Mouse (Mus musculus) liver, embryonic 14.5 days (tissue): ENCODE results near the gene Acta2. TPM values are rescaled to one million over a fixed set of nuclear protein-coding genes. Genes with fewer than 3 reads are reported as not detected.

Experiments
- ATAC-seq: fragments of 200-750 bp; cut with Nextera tagmentation; 2 replicates; pipeline ENCODE4 v1.8.0; 2017; ENCODE audit warnings: moderate number of reproducible peaks, mild to moderate bottlenecking, moderate library complexity; ENCODE audit not compliant: insufficient read depth
- DNase-seq, 3 experiments: peaks; one replicate each; pipeline ENCODE4 v3.0.0-alpha.2; 2012 to 2013; ENCODE audit warnings: low read depth in 3 of 3, low spot score in 3 of 3
- H3K27ac ChIP-seq: fragments of 300-500 bp; sonication (generic); 2 replicates; pipeline ENCODE4 v1.5.1; 2014; ENCODE audit warnings: moderate library complexity, mild to moderate bottlenecking, control low read depth, inconsistent platforms
- H3K27me3 ChIP-seq: fragments of 300-500 bp; sonication (generic); 2 replicates; pipeline ENCODE4 v1.6.1; 2014; ENCODE audit warnings: mild to moderate bottlenecking, low read length, moderate library complexity; ENCODE audit not compliant: control insufficient read depth, insufficient read depth
- H3K36me3 ChIP-seq: fragments of 300-500 bp; sonication (generic); replicated peaks from 2 replicates; pipeline ENCODE4 v1.6.1; 2014; ENCODE audit warnings: low read depth; ENCODE audit not compliant: control insufficient read depth, insufficient read depth
- H3K4me1 ChIP-seq, 2 experiments: fragments of 200-500 bp in 1 of 2; fragments of 300-500 bp in 1 of 2; sonication (generic) in 1 of 2; replicated peaks; 2 replicates each; pipeline ENCODE4 v1.6.1; 2012 to 2014; ENCODE audit warnings: antibody characterized with exemption in 1 of 2, inconsistent platforms in 1 of 2, low read length in 1 of 2; ENCODE audit not compliant: control insufficient read depth in 2 of 2, insufficient read depth in 2 of 2
- H3K4me2 ChIP-seq: fragments of 300-500 bp; sonication (generic); 2 replicates; pipeline ENCODE4 v1.6.1; 2014; ENCODE audit warnings: low read depth, mild to moderate bottlenecking, control low read depth, moderate library complexity
- H3K4me3 ChIP-seq, 2 experiments: fragments of 200-500 bp in 1 of 2; fragments of 300-500 bp in 1 of 2; sonication (generic) in 1 of 2; 2 replicates each; pipeline ENCODE4 v1.5.1; 2012 to 2014; ENCODE audit warnings: low read depth in 2 of 2, low read length in 2 of 2, mild to moderate bottlenecking in 2 of 2, control low read depth in 1 of 2, inconsistent platforms in 1 of 2, moderate library complexity in 1 of 2; ENCODE audit not compliant: insufficient read depth in 1 of 2
- H3K9ac ChIP-seq: fragments of 300-500 bp; sonication (generic); replicated peaks from 2 replicates; pipeline ENCODE4 v1.6.1; 2014; ENCODE audit warnings: mild to moderate bottlenecking, control low read depth, moderate library complexity
- H3K9me3 ChIP-seq: fragments of 300-500 bp; sonication (generic); 2 replicates; pipeline ENCODE4 v1.6.1; 2016; ENCODE audit warnings: low read length, mixed read lengths; ENCODE audit not compliant: control insufficient read depth
- CTCF ChIP-seq: IDR thresholded peaks from 2 replicates; pipeline ENCODE4 v1.5.1; 2016; ENCODE audit warnings: antibody characterized with exemption, low read depth, control low read depth
- EP300 ChIP-seq: IDR thresholded peaks from 2 replicates; pipeline ENCODE4 v1.6.1; 2016; ENCODE audit warnings: antibody characterized with exemption, low read depth
- WGBS: fragments of 180-500 bp; shearing (Covaris S2); extraction: QIAGEN DNeasy Blood & Tissue Kit; methylation state at CpG from one replicate; pipeline ENCODE4 v1.1.7; 2014; ENCODE audit not compliant: insufficient replicate concordance; 5-methylcytosine and 5-hydroxymethylcytosine counted together
- polyA plus RNA-seq, 2 experiments: library from polyadenylated mRNA; depleted of rRNA in 1 of 2; stranded (reverse) in 1 of 2; unstranded in 1 of 2; fragments of >200 nt; fragmentation: Nextera tagmentation in 1 of 2; extraction: Ambion mirVana in 1 of 2; gene quantifications; 2 replicates each; pipeline versions ENCODE4 v1.2.1 to v1.2.3; 2012 to 2014

Gene Acta2
- polyA plus RNA-seq (2012; rRNA removed) (11.2 and 12.8 TPM in 2 replicates), polyA plus RNA-seq (2014; fragmentation: Nextera tagmentation; extraction: Ambion mirVana) (7.5 and 11.9 TPM in 2 replicates)

DNA sequence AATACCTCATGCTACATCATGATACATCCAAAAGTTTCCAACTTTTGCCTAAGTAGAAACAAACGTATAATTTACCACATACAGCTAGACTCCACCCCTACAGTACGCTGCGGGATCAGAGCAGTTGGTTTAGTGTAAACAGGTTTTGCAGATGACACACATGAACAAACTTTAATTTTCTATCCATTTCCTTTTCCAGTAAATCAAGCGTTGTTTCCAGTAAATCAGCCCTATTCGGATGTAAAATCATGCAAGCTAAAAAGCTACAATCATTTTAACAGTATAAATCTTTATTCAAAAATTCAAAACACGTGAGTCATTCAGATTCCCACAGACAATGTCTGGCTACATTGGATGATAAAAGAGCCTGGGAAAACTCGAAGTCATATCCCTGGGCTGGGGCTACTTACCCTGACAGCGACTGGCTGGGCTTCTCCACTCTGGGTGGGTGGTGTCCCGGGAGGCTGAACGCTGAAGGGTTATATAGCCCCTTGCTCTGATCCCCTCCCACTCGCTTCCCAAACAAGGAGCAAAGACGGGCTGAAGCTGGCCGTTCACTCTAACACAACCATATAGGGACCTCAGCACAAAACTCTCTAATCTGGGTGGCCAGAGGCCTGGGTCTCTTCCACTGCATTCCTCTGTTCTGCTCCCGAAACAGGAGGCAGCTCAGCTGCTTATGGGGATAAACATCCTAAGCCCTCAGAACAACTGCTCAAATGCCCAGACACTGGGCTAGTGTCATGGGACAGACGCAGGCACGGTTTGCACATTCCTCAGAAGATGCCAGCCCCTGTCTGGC is at the start of gene Acta2:
TSS of gene Acta2 (minus strand) at position 711 of the 802 bp plus-strand sequence.
- WGBS, result 60% methylated on average over 16 of the region's 16 CpGs
- Histone ChIP-seq H3K9me3 (no peaks in the 10 kb centered on the region), H3K27ac (no peak within 1 kb of the TSS), H3K4me1 (peaks cover 0 to 2% of the 10 kb centered on the region in 2 experiments; a peak in 1 of 4 replicates), H3K4me2 (no peak within 1 kb of the TSS), H3K4me3 (no peak within 1 kb of the TSS), H3K27me3 (no peaks in the 10 kb centered on the region), H3K36me3 (no peaks in the 10 kb centered on the region), H3K9ac (no peak within 1 kb of the TSS)
- no peak for DNase-seq
- no peak for ATAC-seq
- no peak for TF ChIP-seq CTCF
- no peak for TF ChIP-seq EP300

DNA sequence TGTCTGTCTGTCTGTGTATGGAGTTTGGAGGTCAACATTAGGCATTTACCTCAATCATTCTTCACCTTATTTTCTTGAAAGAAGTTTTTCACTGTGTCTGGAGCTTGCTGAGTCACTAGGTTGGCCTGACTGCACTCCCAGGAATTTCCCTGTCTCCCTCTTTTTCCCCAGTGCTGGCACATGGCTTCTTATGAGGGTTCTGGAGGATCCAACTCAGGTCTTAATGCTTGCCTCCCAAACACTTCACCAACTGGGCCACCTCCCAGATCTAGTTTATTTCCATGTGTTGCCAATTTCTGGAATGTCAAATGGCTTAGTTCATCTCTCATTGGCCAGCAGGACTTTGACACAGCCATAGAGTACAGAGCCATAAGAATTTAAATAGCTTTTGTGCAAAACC is 49.5 kb upstream of the Acta2 start:
- no peak overlapping the region for H3K27ac ChIP-seq
- no peak for TF ChIP-seq CTCF
- TF ChIP-seq EP300, result no peak
- H3K9me3 ChIP-seq, result no peaks in the 10 kb centered on the region
- H3K4me3 ChIP-seq, result no peak overlapping the region
- H3K27me3 ChIP-seq, result no peaks in the 10 kb centered on the region
- no peaks in the 10 kb centered on the region for H3K4me1 ChIP-seq
- no peak overlapping the region for H3K9ac ChIP-seq
- DNase-seq, result no peak
- H3K4me2 ChIP-seq, result no peak overlapping the region
- ATAC-seq, result no peak
- no peaks in the 10 kb centered on the region for H3K36me3 ChIP-seq

DNA sequence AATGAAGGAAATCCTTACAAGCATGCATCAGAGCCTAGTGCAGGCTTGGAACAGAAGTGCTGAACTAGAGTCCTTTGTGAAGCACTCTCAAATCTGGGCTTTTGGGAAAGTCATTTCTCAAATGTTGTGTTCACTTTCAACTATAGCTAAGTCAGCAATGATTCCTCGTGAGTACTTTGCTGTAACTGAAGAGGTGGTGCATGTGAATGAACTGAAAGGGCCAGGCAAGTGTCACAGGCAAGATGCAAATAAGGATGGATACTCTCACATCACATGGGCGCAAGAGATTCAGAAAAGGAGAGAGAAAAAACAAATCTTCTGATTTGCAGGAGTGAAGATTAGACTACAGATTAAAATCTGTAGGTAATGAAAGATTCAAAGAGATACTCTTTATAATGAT is 45.0 kb upstream of the Acta2 start:
- ATAC-seq, result no peak
- Histone ChIP-seq H3K27me3 (no peaks in the 10 kb centered on the region), H3K9ac (no peak overlapping the region), H3K36me3 (no peaks in the 10 kb centered on the region), H3K4me2 (no peak overlapping the region), H3K4me1 (no peaks in the 10 kb centered on the region), H3K27ac (no peak overlapping the region), H3K9me3 (no peaks in the 10 kb centered on the region), H3K4me3 (no peak overlapping the region)
- 50% methylated on average over 2 of the region's 2 CpGs for WGBS
- no peak for DNase-seq
- TF ChIP-seq CTCF, result no peak
- TF ChIP-seq EP300, result no peak

DNA sequence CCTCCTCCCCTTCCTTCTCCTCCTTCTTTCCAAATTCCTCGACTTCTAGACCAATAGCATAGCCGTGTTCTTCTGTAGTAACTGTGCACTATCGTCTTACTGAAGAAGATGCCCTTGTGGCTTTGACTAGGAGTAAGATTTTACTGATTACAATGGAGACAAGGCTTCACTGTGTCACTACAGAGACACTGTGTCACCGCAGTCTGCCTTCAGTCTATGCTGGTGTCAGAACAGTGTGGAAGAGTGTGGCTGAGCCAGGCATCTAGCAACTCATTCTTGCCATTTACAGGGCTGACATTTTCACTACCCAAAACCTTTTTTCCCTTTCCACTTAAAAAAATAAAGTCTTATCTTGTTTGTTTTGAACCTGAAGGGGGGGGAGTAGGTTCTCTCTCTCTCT is 43.8 kb upstream of the Acta2 start:
- Histone ChIP-seq H3K4me1 (no peaks in the 10 kb centered on the region), H3K9ac (no peak overlapping the region), H3K27ac (no peak overlapping the region), H3K4me2 (no peak overlapping the region), H3K4me3 (no peak overlapping the region), H3K36me3 (no peaks in the 10 kb centered on the region), H3K9me3 (no peaks in the 10 kb centered on the region), H3K27me3 (no peaks in the 10 kb centered on the region)
- ATAC-seq (no peak), DNase-seq (no peak)
- TF ChIP-seq EP300, result no peak
- no peak for TF ChIP-seq CTCF
- 38% methylated on average over 4 of the region's 4 CpGs for WGBS

DNA sequence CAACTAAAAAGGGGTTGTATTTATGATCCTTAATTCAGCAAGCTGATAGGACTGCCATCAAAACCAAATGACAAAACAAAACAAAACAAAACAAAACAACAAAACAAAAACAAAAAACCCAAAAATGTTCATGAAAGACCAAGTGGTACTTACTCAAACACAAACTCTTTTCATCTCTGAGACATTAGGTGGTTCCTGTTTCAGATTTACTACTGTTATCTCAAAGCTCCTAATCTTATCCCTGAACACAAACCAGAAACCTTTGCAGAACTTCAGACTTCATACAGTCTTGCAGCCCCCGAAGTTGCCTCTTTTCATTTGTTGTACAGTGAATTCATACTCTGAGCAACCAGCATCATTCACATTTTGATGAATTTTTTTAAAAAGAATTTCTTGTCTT is 43.1 kb upstream of the Acta2 start:
- WGBS, result 31% methylated on average over 1 of the region's 1 CpGs
- Histone ChIP-seq H3K4me3 (no peak overlapping the region), H3K4me2 (no peak overlapping the region), H3K9me3 (no peaks in the 10 kb centered on the region), H3K27me3 (no peaks in the 10 kb centered on the region), H3K36me3 (no peaks in the 10 kb centered on the region), H3K9ac (no peak overlapping the region), H3K27ac (no peak overlapping the region), H3K4me1 (no peaks in the 10 kb centered on the region)
- DNase-seq, result no peak
- ATAC-seq, result no peak
- no peak for TF ChIP-seq CTCF
- no peak for TF ChIP-seq EP300
